Mouse (Mus musculus): ENCODE data around the gene Zbtb21. TPM values are rescaled to one million over a fixed set of nuclear protein-coding genes. Genes with fewer than 3 reads are reported as not detected.
"Not testable (repeated sequence)": the region's sequence is repeated elsewhere in the genome, so short reads cannot be mapped to it uniquely, and the experiment has no call there.

Gene Zbtb21
- polyA plus RNA-seq, 1 experiment, result 17.5 TPM

DNA sequence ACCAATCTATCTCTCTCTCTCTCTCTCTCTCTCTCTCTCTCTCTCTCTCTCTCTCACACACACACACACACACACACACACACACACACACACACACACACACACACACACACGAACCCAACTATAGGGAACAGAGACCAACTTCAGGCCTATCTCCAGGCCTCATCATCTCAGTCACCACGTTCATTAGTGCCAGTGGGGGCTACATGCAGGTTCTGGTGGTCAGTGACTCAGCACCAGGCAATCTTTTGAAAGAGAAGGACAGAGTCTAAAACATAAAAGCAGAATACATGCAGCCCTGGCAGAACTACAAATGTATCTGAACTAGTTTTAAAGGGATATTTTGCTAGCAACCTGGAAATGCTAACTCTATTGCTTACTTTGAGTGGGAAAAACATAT is 15.4 kb downstream of the Zbtb21 start:
- not testable (repeated sequence) for DNase-seq (ENCODE audit: low read depth)

DNA sequence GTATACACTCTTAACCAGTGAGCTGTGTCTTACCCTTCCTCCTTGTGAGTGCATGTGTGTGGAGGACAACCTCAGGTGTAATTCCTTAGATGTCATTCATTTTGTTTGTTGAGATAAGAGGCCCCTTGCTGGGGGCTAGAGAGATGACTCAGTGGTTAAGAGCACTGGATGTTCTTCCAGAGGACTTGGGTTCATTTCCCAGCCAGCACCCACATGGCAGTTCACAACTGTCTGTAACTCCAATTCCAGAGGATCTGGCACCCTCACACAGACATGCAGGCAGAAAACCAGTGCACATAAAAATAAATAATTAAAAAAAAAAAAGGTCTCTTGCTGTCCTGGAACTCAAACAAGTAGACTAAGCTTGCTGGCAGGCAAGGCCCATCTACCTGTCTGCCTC is 20.6 kb downstream of the Zbtb21 start:
- DNase-seq (ENCODE audit: low read depth), result no peak

DNA sequence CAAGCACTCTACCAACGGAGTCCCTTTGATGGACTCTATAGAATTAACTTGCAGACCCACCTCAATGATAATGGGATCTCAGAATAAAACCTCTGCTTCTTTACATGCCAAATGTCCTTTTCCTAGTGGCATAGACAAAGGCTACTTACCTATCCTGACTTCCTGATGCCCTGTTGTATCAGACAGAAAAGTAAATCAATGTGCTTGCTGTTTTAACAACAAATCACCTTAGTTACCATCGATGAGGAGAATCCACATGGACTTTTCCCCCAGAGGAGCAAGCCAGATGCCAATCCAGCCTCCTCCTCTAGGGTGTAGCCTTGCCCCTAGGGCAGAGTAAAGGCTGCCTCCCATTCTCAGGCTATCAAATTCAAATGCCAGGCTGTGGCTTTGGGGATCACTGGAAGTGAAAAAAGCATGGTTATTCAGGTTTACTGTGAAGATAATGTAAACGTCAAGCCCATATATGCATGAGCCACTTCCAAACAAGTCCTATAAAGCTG is 21.9 kb downstream of the Zbtb21 start:
- DNase-seq (ENCODE audit: low read depth), result no peak

DNA sequence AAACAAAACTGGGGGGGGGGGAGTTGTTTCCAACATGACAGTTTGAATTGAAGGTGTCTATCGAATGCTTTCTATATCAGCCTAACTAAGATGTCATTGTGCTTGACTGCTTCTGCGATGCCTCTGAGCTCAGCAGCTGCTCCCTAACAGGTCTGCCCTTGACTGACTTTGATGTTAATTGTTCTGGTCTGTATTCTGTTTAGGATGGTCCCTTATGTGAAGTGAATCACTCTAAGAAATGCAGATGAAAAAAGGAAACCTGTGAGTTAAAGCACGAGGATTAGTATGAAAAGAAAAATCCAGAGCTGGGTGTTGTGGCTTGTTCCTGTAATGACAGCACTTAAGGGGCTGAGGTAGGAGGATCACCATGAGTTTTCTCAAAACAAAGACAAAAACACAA is 26.6 kb downstream of the Zbtb21 start:
- DNase-seq (ENCODE audit: low read depth), result no peak

DNA sequence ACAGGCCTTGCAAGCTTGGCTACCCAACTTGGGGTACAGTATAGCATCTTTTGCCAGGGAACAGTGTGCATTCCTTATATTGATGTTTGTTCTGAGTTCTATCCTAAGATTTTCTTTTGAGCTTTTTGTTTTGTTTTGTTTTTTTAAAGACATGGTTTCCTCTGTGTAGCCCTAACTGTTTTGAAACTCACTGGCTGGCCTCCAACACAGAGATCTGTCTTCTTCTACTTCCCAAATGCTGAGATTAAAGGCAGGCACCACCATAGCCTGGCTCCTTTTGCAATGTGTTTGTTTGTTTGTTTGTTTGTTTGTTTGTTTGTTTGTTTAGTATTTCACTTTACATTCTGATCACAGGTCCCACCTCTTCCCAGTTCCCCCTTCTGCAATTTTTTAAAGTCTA is 32.2 kb downstream of the Zbtb21 start:
- no peak for DNase-seq (ENCODE audit: low read depth)

DNA sequence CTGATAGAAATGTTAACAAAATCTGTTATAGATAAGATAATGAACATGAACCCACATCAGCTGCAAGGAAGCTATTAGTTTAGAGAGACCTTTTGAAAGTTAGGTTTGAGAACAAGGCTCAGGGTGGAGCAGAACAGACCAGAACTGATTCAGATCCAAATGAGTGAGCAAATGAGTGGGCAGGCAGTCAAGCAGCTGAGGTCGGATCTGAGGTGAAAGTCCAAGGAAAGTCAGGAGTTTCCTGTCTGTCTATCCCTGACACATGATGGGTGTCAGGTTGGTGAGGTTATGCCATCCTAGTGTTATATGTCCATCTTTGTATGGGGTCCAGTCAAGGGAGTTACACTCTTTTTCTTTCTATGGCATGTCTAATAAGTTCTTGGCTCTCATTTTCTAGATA is 32.9 kb downstream of the Zbtb21 start:
- DNase-seq (ENCODE audit: low read depth), result no peak

DNA sequence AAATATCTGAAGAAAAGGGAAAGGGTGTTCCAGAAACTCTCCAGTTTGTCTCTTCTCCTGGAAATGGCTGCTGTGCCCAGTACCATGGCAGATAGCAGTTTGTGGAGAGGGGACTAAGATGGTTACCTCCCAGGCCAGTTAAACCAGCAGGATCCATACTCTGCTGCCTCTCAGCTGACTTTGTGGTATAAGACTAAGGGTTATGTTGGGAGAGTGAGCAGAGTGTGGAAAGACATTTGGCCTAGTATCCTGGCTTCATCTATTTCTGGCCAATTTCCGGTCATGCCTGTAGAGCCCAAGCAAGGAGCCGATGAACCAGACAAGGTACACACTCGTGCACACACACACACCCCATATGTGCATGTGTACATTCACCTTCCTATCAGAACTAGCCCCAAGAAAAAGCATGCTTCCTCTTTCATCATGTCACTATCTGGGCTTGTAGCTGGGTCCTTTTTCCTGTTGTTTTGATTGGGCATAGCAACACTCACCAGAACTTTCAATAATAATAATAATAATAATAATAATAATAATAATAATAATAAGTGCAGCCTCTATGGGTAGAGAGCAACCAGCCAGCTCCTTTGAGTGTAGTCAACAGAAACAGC is 35.0 kb downstream of the Zbtb21 start:
- no peak for DNase-seq (ENCODE audit: low read depth)

DNA sequence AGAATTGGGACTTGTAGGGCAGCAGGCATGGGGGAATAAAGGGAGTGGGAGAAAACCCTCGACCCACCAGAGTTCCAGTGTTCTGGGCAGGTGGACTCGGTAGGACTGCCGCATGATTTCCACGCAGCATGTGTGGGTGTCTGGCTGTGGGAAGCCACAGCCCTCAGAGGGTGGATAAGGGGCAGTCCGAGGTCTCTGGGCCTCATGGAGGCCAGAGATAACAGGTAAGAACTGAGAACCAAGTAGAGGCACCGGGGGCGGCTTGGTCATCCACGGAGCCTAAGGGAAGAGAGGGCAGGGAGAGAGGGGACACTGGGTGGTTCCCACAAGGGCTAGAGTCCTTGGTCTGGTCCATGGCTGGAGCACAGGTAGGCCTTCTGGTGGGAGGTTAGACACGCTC is 36.0 kb downstream of the Zbtb21 start:
- DNase-seq (ENCODE audit: low read depth), result no peak

DNA sequence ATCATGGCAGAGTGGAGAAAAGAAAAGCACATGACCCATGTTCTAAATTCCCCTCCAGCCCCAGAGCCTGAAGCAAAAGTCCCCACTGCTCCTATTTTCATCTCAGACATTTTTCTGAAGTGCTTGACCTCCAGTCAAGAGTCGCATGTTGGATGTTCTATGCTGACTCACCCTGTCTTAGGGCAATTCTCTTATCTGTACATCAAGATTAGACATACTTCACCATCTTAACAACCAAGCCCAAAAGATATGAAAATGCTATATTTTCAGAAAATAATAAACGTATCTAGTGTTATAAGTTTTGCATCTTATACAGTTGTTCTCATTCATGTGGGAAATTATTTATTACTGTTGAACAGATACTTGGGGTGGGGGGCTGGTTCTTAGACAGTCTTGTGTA is 36.7 kb downstream of the Zbtb21 start:
- no peak for DNase-seq (ENCODE audit: low read depth)

DNA sequence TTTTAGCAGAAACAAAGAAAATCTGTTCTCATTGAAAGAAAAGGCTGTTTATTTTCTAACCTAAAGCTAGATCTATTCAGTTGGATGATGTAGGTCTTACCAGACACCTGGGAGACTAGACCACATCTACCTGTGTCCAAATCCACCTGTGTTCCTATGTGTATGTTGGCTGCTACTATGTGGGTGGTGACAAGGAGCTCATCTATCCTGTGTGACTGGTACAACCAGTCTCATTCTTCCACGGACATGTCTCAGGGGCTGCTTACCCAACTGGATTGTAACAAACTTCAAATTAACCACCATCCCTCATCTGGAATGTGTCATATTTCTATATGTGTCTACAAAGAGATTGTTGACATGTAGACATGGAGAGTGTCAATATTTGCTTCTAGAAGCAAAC is 38.7 kb downstream of the Zbtb21 start:
- DNase-seq (ENCODE audit: low read depth), result peak; percentile 96

DNA sequence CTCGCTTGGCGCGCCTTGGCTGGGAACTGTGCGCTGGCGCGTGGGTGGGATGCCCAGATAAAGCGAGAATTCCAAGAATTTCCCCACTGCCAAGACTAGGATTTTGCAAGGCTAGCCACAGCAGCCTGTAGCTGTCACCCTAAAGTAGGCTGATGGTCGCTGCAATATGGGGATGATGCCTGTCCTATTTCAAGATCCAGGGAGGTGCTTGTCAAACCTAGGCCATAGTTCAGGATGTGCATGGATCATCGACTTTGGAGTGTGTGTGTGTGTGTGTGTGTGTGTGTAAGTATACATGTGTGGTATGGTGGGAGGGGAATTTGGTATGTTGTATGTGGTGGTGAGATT is 39.7 kb downstream of the Zbtb21 start:
- no peak for DNase-seq (ENCODE audit: low read depth)

DNA sequence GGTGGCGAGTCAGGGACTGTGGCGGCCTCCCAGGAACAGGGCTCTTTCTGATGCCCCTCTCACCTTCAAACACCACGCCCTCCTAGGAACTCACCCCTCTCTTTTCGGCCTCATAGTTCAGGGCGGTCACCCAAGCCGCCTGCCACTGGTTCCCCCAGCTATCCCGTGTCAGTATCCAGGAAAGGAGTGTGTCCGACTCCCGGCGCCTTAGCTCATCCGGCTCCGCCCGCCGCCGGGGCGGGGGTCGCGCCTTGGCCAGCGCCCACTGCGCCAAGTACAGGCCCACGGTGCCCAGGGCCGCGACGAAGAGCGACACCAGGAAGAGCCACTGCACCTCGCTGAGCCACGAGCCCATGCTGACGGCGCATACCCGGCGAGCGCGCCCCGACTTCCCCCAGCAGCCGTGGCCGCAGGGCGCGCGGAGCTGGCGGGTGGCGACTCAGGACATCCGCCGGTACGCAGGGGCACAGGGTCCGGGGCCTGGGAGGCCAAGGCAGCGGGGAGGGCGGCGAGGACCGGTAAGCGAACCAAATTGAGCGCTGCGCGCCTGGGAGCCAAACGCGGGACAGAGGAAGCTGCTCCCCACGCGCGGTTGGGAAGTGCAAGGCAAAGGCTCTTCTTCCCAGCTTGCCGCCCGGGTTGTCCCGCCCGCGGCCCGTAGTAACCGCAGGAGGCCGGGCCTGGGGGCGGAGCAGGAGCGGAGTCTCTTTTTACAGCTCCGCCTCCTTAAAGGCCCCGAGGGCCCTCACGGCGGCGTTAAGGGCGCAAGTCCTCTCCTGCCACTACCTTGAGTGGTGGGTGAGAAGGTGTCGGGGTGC is 40.3 kb downstream of the Zbtb21 start:
- no peak for DNase-seq (ENCODE audit: low read depth)

DNA sequence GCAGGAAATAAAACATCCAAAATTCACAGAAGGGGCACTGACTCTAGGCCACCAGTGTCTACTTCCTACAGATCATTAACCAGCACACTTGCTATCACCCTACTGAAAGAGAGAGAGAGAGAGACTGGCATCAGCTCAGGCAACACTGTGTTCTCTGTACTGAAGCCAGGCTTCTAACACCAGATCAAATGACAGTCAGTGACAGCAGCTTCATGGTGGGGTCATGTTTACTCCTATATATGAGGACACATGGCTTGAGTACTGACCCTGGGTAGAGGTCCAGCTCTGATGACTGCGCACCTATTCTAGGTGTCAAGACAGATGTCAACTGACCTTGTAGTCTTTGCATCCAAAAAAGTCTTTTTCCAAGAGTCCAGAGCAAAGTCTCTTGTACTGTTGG is 41.8 kb downstream of the Zbtb21 start:
- no peak for DNase-seq (ENCODE audit: low read depth)

DNA sequence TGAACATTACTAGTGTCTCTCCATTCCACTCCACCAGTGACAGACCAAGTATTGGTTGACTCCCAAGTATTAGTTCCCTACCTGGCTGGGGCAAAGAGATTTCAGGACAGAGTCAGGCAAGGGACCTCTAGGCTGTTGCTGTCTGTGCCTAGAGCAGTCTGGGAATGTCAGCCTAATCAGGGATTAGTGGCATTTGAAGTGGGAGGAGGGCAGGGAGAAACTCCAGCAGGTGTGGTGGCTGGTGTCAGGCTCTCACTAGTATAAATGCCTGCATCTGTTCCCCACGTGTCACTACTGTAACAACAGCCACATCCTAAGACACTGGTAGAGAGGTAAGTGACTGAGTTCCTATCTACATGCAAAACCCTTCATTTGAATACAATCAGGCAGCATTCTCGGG is 42.6 kb downstream of the Zbtb21 start:
- no peak for DNase-seq (ENCODE audit: low read depth)

DNA sequence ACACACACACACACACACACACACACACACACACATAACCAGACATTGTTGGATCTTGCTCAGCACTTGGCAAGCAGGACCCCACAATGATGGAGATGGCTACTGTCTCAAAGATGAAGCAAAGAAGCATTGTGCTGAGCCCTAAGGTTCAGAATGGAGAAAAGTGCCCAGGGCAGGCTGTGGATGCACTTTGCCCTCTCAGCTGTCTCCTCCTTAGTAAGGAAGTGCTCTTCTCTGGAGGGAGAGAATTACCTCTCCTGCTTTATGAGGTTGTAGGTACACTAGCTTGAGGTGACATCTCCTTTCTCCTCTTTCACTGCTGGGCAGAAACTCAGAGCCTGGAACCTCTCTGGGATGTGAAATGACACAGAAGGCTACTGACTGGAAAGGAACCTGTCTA is 49.5 kb downstream of the Zbtb21 start:
- DNase-seq (ENCODE audit: low read depth), result no peak

DNA sequence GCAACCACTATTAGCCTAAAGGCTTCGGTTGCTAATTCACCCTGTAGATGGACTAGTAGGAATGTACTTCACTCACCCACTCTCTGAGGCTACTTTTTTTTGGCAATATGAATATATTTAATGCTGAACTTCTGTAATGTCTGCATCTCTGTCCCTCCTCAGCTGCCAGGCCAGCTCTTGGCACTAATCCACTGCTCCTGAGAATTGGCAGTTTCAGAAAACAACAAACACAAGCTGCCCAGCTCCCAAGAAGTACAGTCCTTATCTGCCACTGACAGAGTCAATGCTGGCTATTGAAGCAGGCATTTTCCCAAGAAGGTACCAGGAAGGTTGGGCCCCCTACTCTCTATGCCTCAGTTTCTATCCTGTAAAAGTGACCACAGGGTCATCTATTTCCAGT is 53.1 kb downstream of the Zbtb21 start:
- no peak for DNase-seq (ENCODE audit: low read depth)

DNA sequence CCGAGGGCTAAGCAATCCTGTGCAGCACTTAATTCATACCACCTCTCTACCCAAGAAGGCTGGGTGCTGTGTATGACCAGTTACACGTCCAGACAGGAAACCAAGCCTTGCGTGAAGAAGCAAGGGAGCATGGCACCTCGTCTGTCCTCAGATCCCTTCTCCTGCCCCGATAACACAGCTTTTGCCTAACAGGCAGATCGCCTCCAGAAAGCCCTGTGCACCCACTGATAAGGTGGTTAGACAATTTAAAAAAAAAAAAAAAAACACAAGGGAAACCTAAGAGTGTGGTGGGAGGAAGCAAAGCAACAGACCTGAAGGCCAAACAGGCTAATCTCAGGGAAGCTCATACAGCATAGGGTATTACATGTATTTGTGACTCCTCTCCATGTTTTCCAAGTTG is 54.9 kb downstream of the Zbtb21 start:
- no peak for DNase-seq (ENCODE audit: low read depth)

DNA sequence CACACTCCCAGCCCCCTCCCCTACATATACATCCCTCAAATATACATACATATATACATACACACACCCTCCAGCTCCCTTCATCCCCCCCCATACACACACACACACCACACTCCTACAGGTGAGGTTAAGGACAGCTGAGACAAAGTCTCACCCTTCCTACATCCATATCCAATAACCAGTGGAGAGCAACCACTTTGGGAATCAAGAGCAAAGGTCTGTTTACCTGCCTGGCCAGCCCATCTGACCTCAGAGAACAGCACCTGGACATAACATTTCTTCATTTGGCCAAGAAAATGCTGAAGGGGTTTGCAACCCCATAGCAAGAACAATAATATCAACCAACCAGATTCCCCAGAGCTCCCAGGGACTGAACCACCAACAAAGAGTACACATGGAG is 56.1 kb downstream of the Zbtb21 start:
- DNase-seq (ENCODE audit: low read depth), result no peak

DNA sequence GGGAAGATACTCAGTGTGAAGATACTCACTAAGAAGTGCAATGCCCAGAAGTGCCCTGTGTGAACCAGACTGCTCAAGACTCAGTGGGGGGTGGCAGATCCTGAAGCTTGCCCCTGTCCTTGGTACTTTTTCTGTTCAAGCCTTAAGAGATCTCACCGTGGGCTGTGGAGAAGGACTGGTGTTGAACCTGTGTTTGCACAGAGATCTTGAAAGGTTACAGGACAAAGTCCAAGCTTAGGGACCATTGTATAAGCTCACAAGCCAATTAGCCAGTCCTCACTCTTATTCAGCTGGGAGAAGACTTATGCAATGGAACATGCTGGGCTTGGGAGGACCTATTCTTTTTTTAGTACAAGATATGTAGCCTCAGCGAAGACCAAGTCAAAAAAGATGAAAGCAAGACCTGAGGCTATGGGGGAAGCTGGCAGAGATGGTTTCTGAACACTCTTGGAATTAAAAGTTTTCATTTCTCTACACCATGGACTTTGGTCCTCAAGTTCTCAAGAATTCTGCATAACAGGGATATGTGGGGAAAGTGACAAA is 56.9 kb downstream of the Zbtb21 start:
- DNase-seq (ENCODE audit: low read depth), result no peak

DNA sequence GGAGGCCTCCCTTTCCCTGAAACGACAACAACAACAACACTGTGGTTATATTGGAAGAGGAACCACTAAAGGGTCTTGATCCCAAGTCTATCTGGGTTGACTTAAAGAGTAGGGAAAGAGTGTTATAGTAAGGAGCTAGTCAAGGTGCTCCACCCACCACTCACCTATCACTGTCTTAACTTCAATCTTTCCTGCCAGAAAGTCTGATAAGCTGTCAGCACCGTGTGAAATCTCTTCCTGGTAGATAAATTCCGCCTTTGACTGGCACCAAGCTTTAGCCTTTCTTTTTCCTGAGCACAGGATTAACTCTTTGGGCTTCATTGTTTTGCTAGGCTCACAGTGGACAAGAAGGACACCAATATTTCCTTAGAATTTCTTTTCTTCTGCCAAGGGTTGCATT is 58.4 kb downstream of the Zbtb21 start:
- DNase-seq (ENCODE audit: low read depth), result no peak

DNA sequence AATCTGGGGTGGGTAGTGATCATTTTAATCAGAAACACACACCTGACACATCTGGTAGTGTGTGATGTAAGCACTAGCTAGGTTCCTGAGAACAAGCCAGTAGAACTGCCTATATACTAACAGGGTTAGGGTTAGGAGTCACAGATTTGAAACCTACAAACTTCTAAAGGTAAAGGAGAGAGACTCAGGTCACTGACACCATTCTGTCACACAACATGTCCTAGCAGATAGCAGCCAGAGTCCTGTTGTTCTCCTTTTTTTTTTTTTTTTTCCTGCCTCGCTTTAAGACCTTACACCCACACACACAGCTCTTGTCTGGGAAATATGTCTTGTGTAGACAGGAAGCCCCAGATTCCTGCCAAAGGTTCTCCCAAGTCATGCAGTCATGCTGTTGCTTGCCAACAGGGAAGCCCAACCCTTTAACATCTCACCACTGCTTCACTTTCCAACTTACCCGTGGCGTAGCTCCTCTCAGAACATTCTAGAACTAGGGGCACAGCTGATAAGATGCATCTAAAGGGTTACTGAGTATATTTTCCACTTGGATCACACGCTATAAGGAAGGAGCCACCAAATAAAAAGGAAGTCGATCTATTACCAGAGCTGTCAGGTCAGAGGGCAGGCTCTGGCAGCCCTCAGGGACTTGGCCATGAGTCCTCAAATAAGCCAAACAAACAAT is 64.9 kb downstream of the Zbtb21 start:
- peak; percentile 97 for DNase-seq (ENCODE audit: low read depth)

All from gonadal fat pad, adult 2 months (tissue).